Mouse (Mus musculus): Measurements from ENCODE around the gene Nos2.

GRCm38 (mm10) chr11:78967371-78967770 lies 46.8 kb downstream of the Nos2 start:
- peak; percentile 57 for TF ChIP-seq CTCF (IDR thresholded peaks at IDR 0.05; ENCODE audit: low read depth, low read length)
- no peak for TF ChIP-seq POLR2A (IDR thresholded peaks at IDR 0.05; ENCODE audit: insufficient read depth, low read length)
- no peak for TF ChIP-seq EP300 (IDR thresholded peaks at IDR 0.05; ENCODE audit: insufficient read depth, low read depth, low read length)
